Mouse (Mus musculus) mouse trophoblast stem cell (cell line): ENCODE data around the gene Phospho1.

ENCODE experiments used
- in situ Hi-C, 2 experiments: fragments of 300-500 bp; cut with MseI, MboI; formaldehyde crosslinking; loops; 2 replicates in 1 of 2; 3 replicates in 1 of 2; pipeline ENCODE4 v1.15.1; 2025

Phospho1 gene

GRCm38 (mm10) chr11:95859468-95859855 is 35.2 kb downstream of the Phospho1 start:
- in situ Hi-C loops: no loop called here

GRCm38 (mm10) chr11:95860071-95860490 is 35.8 kb downstream of the Phospho1 start:
- in situ Hi-C loops: no loop called here

DNA sequence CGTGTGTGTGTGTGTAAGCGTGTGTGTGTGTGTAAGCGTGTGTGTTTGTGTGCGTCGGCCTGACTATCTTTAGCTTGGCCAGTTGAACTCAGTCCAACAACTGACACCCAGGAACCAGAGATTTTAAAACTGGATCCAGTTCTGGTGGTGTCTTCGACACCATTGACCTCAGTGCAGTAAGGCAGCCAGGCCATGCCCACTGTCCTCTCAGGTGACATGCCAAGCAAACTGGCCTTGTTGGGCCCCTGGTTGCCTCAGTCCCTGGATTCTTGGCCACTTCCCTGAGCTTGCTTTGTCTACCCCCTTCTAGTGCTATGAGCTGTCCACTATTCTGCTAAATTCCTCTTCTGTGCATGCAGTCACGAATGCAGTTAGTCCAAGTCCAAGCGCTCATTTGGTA is 37.1 kb downstream of the Phospho1 start:
- in situ Hi-C loops: no loop called here

- in situ Hi-C loops: no loop called here
Measured at GRCm38 (mm10) chr11:95869442-95869841, 45.1 kb downstream of the Phospho1 start.

DNA sequence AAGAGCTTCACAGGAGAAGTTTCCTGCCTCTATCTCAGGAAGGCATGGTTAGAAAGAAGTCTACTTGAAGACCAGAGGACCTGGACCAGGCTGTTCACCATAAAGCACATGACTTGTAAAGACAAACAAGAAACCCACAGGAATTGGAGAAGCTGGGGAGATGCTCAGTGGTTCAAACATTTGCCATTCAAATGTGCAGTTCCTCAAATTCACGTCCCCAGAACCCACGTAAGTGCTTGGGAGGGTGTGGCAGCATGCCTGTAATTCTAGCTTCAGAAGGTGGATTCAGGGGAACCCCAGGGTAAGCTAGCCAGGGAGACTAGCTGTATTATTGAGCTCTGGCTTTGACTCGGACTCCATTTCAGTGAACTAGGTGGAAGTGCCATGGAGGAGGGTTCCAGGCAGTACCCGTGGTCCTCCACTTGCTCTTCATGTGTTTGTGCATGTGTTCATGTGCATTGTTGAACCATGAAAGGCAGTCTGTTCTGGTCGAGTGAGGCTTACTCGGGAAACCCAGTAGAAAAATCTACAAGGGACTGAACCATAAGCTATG is 45.7 kb downstream of the Phospho1 start:
- in situ Hi-C loops: no loop called here

DNA sequence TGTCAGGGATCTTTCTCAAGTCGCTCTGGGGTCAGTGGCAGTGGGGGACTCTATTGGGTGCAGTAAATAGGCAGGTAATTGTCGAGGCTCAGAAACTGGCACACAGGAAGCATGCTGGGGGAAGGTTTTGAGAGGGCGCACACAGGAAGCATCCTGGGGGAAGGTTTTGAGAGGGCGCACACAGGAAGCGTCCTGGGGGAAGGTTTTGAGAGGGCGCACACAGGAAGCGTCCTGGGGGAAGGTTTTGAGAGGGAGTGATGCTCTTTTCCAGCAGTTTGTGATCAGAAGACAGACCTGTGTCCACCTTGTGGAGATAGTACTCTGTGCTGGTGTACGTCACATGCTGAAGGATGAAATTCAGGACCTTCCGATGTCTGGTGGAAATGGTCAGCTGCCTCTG is 51.5 kb downstream of the Phospho1 start:
- in situ Hi-C loops: loop anchor here in 1 of 2 experiments (5.0 kb wide), 1 partner anchor 66 kb away; no protein-coding TSS in a partner anchor

- in situ Hi-C loops: loop anchor here in 1 of 2 experiments (5.0 kb wide), 1 partner anchor 66 kb away; no protein-coding TSS in a partner anchor
Measured at GRCm38 (mm10) chr11:95876296-95876695, 52.0 kb downstream of the Phospho1 start.

- in situ Hi-C loops: loop anchor here in 1 of 2 experiments (5.0 kb wide), 1 partner anchor 62 kb away; no protein-coding TSS in a partner anchor
Measured at GRCm38 (mm10) chr11:95879861-95880260, 55.6 kb downstream of the Phospho1 start.
